Mouse (Mus musculus) monocyte, adult 2 months (primary cell): ENCODE data around the gene Odf3l2.

Experiments used
- DNase-seq, 2 experiments: peaks; one replicate each; pipeline ENCODE4 v3.0.0; 2022; ENCODE audit warnings: low spot score in 2 of 2, low read depth in 1 of 2

Odf3l2 gene

DNA sequence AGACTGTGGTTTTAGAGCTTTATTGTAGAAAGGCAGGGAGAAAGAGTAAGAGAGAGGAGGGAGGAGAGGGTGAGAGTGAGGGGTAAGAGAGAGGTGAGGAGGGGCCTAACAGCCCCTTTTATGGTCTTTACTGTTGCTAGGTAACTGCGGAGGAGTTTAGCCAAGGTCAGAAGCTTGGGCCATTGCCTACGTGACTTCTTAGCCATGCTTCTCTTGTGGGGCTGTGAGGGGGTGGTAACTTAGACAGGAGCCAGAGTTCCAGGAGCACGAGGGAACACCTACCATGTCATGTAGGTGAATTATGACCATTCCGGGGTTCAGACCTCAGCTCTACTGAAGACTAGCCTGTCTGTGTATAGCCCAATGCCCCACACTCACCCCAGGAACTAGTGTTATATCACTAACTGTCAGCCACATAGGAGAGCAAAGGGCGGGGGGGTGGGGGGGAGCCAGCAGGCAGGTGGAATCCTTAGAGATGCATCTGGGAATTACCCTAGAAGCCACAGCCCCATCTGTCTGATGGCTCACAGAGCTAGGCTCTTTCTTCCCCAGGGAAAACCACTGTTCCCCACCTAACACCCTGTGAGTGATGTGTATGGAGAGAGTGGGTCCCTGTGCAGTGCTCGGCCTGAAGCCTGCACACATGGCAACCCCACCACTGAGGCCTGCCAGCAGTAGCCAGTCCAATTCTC lies 26.0 kb upstream of the Odf3l2 start:
- DNase-seq = no peak

DNA sequence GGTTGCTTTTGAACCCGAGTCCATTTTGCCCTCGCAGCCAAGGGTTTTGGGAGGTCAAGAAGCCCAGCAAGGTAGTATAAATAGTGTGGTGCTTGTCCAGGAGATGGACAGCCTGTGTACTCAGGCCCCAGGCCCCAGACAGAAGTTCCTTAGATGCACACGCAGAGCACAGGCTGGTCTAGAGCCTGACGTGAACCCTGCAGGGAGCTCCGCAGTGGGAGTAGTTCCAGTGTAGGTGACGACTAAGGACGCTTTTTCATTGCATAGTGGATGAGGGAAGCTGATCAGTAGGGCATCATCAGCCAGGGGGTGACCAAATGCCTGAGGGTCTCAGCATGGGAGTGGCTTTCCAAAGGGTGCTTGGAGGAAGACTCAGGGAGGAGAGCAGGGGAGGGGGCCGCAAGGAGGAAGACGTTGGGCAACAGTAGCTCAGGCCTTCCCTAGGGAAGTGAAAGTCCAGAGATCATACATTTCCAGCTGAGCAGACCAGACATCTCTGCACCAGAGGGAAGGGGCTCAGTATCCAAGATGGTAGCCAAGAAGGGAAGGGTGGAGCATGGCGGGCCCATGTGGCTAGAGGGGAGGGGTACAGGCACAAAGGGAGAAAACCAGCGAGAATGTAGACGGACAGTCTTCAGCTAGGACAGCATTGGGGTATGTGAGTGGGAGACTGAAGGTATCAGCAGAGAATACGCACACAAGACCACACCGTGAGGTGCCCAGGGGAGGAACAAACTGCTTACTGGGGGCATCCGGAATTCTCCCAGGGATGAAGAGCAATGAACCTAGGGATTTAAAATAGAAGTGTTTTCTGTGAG lies 24.7 kb upstream of the Odf3l2 start:
- DNase-seq = no peak

DNA sequence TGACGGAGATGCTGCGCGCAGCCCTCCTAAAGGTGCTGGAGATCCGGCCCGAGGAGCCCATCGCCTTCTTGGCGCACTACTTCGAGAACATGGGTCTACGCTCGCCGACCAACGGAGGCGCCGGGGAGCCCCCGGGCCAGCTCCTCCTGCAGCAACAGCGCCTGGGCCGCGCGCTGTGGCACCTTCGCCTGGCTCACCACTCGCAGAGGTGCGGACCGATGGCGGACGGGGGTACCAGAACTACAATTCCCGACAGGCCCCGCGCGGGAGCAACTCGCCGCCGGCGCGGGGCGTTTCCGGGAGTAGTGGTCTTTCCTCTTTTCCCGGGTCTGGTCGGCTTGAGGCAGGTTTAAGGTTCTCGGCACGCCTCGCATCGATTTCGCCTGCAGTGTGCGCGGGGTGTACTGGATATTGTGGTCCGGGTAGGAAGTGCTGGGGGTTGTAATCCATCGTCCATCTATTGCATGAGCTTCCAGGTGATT lies 24.1 kb upstream of the Odf3l2 start:
- no peak for DNase-seq

DNA sequence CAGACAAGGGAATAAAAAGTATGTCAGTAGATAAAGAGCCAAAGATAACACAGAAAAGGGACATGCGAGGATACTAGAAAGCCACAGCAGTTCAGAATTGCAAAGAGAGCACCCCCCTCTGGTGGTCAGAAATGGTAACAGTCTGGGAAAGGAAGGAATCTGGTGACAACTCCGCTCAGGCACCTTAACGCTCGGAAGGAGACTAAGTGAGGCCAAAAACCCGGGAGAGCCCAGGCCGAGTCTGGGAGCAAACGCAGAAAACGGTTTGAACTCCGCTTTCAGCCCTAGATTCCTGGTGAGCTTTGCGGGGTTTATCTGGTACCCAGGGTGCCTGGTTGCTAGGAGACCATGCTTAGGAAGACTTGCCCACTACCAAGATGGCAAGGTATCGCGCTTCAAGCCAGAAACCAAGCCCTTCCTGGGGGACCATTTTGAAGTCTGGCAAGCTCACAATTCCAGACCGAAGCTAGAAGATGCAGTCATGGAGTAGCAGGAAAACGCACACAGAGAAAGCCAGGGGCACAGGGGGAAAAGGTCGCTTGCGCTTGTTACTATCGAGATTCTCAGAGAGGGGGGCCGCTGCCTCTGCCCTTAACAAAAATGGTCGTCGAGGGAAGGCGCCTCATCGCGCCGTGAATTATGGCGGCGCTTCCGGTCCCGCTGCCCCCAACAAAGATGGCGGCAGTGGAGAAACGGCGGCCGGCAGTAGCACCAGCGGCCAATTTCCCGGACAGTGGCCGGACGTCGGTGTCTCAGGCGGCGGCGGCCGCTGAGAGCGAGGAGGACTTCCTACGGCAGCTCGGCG lies 23.4 kb upstream of the Odf3l2 start, which contains the start of gene Tpgs1:
Gene Tpgs1, plus strand, starts transcription at position 599 of the 805 bp plus-strand sequence.
- DNase-seq = peak; percentile 72 to 86

DNA sequence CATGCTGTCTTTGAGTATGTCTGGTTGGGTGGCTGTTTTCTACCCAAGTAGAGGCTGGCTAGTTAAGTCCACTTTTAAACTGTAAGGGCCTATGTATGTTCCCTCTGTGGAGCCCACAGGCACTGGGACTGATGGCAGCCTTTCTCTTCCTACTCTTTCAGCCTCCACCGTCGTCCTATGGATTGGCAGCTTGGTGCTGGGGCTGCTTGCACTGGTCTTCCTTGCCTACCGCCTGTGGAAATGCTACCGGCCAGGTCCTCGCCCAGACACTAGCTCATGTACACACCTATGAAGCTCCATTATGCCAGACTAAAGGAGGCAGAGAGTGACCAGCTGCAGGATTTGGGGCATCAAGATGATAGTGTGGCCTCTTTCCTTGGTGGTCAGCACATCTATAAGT lies 22.5 kb upstream of the Odf3l2 start:
- DNase-seq = no peak

DNA sequence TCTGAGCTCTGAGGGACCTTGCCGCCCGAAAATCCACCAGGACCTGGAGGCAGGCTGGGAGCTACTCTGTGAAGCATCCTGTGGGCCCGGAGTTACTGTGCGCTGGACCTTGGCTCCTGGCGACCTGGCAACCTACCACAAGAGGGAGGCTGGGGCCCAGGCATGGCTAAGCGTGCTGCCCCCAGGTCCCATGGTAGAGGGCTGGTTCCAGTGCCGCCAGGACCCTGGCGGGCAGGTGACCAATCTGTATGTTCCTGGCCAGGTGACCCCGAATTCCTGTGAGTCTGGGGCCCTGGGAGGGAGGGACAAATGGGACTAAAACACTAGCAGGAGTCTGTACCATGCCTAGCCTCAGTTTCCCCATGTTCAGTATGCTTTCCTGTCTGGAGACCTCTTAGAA lies 21.0 kb upstream of the Odf3l2 start:
- DNase-seq = no peak

DNA sequence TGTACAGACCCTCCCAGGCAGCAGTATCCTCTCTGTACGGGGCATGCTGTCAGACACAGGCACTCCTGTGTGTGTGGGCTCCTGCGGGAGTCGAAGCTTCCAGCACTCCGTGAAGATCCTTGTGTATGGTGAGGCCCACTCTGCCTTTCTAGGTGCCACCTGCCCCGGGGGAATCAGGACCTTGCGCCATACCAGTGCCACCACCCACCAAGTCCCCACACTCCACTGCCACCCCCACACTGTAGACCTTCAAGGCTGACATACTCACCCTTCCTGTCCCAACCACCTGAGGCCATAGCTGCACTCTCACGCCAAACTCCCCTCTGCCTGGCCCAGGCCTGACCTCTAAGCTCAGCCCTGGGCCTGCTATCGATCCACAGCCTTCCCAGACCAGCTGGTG lies 19.5 kb upstream of the Odf3l2 start:
- no peak for DNase-seq

DNA sequence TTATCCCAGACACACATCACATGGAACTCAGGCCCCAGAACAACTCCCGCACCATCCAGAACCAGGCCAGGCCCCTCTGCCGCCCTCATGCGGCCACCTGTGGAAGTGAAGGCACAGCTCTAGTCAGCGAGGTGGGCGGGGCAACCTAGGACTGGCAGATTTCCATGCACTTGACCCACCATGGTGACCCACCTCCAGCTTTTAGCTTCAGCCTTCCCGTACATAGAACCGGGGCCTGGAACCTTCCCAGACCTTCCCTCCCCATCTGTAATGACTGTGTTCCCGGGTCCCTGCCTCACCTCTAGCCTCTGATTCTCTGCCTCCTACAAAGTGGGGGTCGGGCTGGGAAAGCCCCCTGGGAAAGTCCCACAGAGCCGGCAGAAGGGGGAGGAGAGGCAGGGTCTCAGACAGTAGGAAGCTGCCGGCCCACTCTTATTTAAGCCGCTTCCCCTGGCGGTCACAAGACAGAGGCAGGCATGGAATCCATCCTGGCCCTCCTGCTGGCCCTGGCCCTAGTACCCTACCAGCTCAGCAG lies 18.7 kb upstream of the Odf3l2 start, which contains the start of gene Madcam1:
Gene Madcam1, plus strand, starts transcription at position 429 of the 535 bp plus-strand sequence.
- peak in 1 of 2 experiments; percentile 43 for DNase-seq

DNA sequence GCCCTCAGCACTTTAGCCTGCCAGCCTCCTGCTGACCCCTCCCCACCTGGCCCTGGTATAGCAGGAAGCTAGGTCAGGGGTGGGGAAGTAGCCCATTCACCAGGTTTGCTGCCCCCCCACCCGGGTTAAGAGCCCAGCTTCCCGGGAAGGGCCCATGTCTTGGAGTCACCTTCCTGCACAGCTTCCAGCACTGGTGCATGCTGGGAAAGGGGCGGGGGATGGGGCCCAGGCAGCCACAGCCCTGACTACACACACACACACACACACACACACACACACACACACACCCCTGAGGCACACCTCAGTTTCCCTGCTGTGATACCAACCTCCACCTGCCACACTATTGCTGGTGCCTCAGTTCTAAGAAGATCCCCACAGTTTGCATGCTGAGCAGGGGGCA lies 16.3 kb upstream of the Odf3l2 start:
- DNase-seq = no peak

DNA sequence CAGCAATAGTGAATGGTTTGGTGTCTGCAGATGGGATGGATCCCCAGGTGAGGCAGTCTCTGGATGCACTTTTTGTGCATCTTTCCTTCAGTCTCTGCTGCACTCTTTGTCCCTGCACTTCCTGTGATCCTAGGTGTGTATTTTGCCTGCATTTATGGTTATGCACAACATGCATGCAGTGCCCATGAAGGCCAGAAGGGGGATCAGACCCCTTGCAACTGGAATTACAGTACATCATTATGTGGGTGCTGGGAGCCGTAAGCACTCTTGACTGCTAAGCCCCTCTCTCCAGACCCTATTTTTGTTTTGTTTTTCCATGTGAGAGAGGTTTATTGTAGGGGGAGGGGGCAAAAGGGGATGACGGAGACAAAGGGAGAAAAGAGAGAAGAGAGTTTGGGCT lies 14.8 kb upstream of the Odf3l2 start:
- DNase-seq = no peak

DNA sequence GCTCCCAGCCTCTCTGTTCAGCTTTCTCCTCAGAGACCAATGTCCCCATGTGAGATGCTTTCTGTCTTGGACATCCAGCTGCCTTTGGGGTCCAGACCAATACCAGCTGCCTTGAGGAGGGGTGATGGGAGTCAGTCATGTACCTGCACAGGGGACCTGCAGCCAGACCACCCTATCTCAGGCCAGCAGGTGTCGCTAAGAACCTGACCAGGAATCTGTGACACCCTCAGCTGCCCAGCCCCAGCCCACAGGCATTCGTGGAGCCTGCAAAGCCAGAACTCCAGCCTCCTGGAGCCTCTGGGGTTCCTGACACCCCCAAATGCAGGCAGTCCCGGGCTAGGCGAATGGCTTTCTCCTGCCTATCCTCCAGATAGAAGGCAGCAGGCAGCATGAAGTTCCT lies 13.3 kb upstream of the Odf3l2 start:
- DNase-seq = no peak

DNA sequence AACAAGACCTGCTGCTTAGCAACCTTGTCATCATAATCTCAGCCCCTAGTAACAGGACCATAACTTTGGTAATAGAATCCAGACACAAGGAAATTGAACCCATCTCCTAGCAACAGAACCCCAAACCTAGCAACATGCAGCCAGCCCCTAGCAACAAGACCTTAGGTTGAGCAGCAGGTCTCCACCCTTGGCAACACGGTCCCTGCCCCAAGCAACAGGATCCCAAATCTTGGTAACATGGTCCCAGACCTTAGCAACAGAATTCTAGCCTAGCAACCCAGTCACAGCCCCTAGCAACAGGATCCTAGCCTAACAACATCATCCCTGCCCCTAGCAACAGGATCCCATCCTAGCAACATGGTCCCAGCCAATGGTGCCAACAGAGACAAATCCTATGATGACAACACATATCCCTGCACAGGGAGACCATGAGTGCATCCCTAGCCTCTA lies 9.4 kb upstream of the Odf3l2 start:
- no peak for DNase-seq

DNA sequence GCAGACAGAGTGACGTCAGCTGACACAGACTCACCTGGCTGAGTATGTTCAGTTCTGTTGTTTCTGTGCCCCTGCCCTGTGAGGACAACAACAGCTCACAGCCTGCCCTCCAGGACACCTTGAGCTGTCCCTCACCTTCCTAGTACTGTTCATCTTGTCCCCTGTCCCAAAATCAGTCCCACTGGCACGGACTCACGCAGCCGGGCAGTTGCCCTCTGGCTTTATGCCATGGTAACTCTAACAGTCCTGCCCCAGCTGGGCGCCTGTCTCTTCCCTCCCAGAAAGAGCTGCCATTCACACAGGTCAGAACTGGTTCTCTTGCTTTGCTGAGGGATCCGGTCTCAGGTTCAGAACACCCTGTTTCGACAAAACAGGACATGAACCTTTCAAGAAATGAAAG lies 7.3 kb upstream of the Odf3l2 start:
- DNase-seq = no peak

DNA sequence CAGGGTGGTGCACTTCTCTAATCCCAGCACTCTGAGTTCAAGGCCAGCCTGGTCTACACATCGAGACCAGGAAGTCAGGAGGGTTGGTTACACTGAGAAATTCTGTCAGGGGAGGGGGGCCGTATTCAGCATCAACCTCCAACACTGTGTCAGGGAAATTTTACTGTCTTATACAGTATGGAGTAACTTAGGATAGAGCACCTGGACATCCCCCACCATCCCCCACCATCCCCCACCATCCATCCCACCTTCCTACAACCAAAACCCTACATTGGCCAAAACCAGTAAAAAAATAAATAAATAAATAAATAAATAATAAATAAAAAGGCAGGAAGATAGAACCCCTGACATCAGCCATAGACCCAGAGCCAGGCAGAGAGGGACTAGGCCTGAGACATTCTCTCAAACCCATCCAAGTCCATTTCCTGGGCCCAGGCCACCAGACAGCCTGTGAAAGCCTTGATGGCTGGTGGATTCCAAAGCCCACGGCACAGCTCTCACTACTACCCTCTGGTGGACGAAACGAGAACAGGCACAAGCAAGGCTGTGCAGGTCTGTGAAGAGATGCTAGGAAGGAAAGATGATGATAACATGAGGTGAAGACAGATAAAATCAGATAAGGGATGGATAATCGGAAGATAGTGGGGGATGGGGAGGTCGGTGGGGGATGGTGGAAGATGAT lies 3.7 kb upstream of the Odf3l2 start:
- DNase-seq = peak in 1 of 2 experiments; percentile 28

DNA sequence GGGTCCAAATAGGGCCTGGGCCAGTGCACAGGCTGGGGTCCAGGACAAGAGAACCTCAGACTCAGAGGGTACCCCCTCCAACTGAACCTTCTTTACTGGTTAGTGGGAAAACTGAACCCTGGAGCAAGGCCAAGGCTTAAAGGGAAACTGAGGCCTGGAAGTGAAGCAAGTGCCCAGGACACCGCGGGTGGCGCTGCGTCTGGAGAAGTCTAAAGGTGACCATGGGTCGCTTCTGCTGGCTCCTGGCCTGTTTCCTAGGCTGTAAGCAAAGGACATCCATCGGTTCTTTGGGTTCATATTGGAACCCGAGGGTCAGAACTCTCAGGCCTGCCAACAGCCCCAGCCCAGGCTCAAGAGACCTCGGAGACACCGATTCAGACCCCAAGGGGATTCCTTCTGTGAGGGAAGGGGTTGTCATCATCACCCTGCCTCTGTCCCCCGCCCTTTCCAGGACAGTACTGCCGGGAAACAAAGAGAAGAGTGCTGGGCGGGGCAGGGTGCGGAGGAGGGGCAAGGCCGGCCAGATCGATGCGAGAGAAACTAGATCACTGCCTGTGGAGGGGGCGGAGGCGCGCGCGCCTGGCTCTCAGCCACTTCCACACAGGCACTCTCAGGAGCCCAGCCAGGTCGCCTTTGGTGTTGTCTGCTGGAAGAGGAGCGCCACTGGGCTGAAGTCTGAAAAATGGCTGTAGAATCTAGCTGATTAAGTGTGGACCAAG lies 6.9 kb downstream of the Odf3l2 start:
- DNase-seq = no peak

DNA sequence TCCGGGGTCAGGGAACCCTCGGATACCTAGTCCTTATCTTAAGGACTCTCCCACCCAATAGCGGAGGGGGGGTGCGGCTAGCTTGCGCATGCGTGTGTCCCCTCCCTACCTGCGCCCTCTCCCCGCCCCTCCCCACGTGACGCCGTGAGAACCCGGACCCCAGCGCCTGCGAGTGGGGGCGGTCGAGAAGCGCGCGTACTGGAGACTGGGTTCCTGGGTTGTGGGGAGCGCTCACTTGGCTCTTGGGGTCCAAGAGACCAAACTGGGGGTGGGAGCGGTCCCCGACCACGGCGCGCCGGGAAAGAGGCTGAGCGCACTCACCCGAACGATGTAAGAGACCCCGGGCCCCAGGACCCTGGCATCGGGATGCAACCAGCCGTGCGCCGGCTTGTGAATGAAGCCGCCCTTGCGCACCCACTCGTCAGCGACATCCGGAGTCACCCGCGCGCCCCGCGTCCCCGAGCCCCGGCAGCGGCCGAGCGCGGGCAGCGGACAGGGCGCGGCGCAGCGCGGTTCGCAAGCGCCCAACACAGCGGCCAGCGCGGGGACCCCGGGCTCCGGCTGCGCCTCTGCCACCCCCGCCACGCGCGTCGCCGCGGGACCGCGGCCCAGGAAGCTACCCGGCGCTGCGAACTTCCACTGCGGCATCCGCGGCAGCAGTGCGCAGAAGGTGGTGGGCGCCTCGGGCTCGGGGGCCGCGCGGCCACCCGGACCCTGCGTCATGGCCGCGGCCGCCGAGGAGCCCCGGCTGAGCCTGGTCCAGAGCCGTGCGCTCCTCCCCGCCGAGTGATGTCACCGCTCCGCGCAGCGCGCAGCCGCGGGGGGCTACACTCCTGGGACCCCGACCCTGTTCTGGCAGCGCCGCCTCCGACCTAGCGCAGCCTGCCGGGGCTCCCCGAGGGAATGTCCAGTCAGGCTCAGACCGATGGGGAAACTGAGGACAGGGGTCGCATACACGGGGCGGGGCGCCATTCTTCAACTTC lies 8.1 kb downstream of the Odf3l2 start, which contains the start of gene Shc2:
Gene Shc2, minus strand, starts transcription at position 791 of the 983 bp plus-strand sequence.
- DNase-seq = no peak

DNA sequence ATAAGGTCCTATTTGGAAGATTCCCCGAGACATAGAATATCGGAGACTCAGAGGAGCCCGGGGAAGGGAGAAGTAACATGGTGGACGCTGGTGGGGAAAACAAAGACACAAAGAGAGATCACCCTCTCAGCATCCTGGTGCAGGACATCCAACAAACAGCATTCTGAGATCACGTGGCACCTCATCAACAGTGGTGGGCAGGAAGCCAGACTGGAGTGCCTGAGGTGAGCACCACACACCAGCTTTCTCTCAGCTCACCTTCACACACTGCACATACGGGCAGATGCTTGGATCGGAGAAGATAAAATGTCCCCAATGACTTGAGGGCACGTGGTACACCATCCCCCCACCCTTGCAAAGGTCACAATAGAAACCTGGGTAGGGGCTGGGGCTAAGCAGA lies 9.3 kb downstream of the Odf3l2 start:
- DNase-seq = no peak

DNA sequence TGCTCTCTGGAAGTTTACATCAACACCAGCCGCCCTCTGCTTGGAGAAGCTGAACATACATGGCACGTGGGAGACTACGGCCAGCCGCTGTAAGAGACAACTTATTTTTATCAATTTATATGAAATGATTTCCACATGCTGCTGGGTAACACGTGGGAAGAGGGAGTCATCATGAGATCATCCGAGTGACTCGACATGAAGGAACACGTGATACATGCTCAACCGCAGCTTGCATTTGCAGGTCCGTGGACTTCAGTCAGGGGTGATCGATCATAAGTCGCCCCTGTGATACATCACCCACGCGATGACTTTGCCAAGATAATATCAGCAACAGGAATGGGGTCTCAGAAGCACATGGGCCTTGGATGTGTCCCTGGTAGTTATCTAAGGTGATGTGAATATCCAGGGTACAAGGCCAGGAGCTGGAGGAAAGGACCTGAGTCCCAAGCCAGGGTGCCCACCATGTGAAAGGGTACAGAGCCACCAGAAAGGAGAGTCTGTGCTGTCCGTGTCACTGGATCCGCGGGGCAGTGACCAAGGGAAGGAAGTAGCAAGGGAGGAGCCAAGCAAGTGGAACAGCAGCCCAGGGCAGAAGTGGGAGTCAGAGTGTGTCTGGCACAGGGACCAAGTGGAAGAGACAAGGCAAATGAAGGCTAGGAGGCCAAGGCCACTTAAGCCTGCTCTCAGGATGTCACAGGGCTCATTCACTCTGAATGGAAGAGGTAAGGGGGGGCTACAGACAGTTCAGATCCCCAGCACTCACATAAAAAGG lies 12.3 kb downstream of the Odf3l2 start:
- no peak for DNase-seq
